Mouse (Mus musculus): ENCODE data around the gene Trmt61a. TPM values are rescaled to one million over a fixed set of nuclear protein-coding genes. Genes with fewer than 3 reads are reported as not detected.

The Trmt61a gene
- polyA plus RNA-seq, 1 experiment from 2014 or later = 11.6 TPM

- Histone ChIP-seq H3K4me1 (ENCODE audit: insufficient read depth, low read length) (peaks cover 36% of the 10 kb centered on the region), H3K4me2 (replicated peaks; ENCODE audit: low read depth, low read length) (peak overlapping the region; percentile 21; the same call in 1 of the 2 replicates), H3K4me3 (ENCODE audit: low read length) (no peak overlapping the region), H3K27ac (ENCODE audit: low read length) (peak overlapping the region; percentile 86), H3K27me3 (ENCODE audit: insufficient read depth, low read length) (no peaks in the 10 kb centered on the region), H3K9me3 (ENCODE audit: low read length) (no peaks in the 10 kb centered on the region), H3K36me3 (ENCODE audit: insufficient read depth, low read length) (peaks cover 10% of the 10 kb centered on the region), H3K9ac (replicated peaks; ENCODE audit: low read length) (no peak overlapping the region)
- 22% methylated on average over 6 of the region's 6 CpGs for WGBS
- peak; percentile 79 for ATAC-seq (ENCODE audit: low FRiP score, low TSS enrichment)
These were observed 13.7 kb upstream of the Trmt61a start for GRCm38 (mm10) chr12:111664144-111664634.

GRCm38 (mm10) chr12:111665041-111665880 is 12.6 kb upstream of the Trmt61a start:
- H3K4me2 ChIP-seq (replicated peaks; ENCODE audit: low read depth, low read length) = no peak overlapping the region
- no peak for ATAC-seq (ENCODE audit: low FRiP score, low TSS enrichment)
- no peaks in the 10 kb centered on the region for H3K9me3 ChIP-seq (ENCODE audit: low read length)
- no peak overlapping the region for H3K4me3 ChIP-seq (ENCODE audit: low read length)
- peaks cover 3% of the 10 kb centered on the region for H3K27me3 ChIP-seq (ENCODE audit: insufficient read depth, low read length)
- 82% methylated on average over 13 of the region's 13 CpGs for WGBS
- no peak overlapping the region for H3K27ac ChIP-seq (ENCODE audit: low read length)
- H3K9ac ChIP-seq (replicated peaks; ENCODE audit: low read length) = no peak overlapping the region
- peaks cover 9% of the 10 kb centered on the region for H3K36me3 ChIP-seq (ENCODE audit: insufficient read depth, low read length)
- H3K4me1 ChIP-seq (ENCODE audit: insufficient read depth, low read length) = peaks cover 47% of the 10 kb centered on the region

GRCm38 (mm10) chr12:111666380-111666779 is 11.5 kb upstream of the Trmt61a start:
- Histone ChIP-seq H3K27me3 (ENCODE audit: insufficient read depth, low read length) (peaks cover 13% of the 10 kb centered on the region), H3K36me3 (ENCODE audit: insufficient read depth, low read length) (peaks cover 5% of the 10 kb centered on the region; the same call in 1 of the 2 replicates), H3K4me1 (ENCODE audit: insufficient read depth, low read length) (peaks cover 58% of the 10 kb centered on the region), H3K9ac (replicated peaks; ENCODE audit: low read length) (no peak overlapping the region), H3K4me3 (ENCODE audit: low read length) (no peak overlapping the region), H3K27ac (ENCODE audit: low read length) (no peak overlapping the region), H3K4me2 (replicated peaks; ENCODE audit: low read depth, low read length) (no peak overlapping the region), H3K9me3 (ENCODE audit: low read length) (no peaks in the 10 kb centered on the region)
- WGBS = 75% methylated on average over 13 of the region's 13 CpGs
- no peak for ATAC-seq (ENCODE audit: low FRiP score, low TSS enrichment)

GRCm38 (mm10) chr12:111667421-111667820 is 10.5 kb upstream of the Trmt61a start:
- Histone ChIP-seq H3K9ac (replicated peaks; ENCODE audit: low read length) (no peak overlapping the region), H3K9me3 (ENCODE audit: low read length) (no peaks in the 10 kb centered on the region), H3K4me2 (replicated peaks; ENCODE audit: low read depth, low read length) (no peak overlapping the region), H3K4me1 (ENCODE audit: insufficient read depth, low read length) (peaks cover 68% of the 10 kb centered on the region), H3K27me3 (ENCODE audit: insufficient read depth, low read length) (peaks cover 21% of the 10 kb centered on the region), H3K4me3 (ENCODE audit: low read length) (no peak overlapping the region), H3K36me3 (ENCODE audit: insufficient read depth, low read length) (no peaks in the 10 kb centered on the region), H3K27ac (ENCODE audit: low read length) (no peak overlapping the region)
- 89% methylated on average over 5 of the region's 5 CpGs for WGBS
- ATAC-seq (ENCODE audit: low FRiP score, low TSS enrichment) = no peak

GRCm38 (mm10) chr12:111668457-111668912 is 9.4 kb upstream of the Trmt61a start:
- H3K9me3 ChIP-seq (ENCODE audit: low read length) = no peaks in the 10 kb centered on the region
- peaks cover 32% of the 10 kb centered on the region for H3K27me3 ChIP-seq (ENCODE audit: insufficient read depth, low read length)
- H3K4me1 ChIP-seq (ENCODE audit: insufficient read depth, low read length) = peaks cover 65% of the 10 kb centered on the region
- no peaks in the 10 kb centered on the region for H3K36me3 ChIP-seq (ENCODE audit: insufficient read depth, low read length)
- H3K4me2 ChIP-seq (replicated peaks; ENCODE audit: low read depth, low read length) = peak overlapping the region; percentile 57
- ATAC-seq (ENCODE audit: low FRiP score, low TSS enrichment) = peak; percentile 55
- H3K9ac ChIP-seq (replicated peaks; ENCODE audit: low read length) = peak overlapping the region; percentile 66
- H3K27ac ChIP-seq (ENCODE audit: low read length) = peak overlapping the region; percentile 93
- under 1% methylated on average over 8 of the region's 8 CpGs for WGBS
- peak overlapping the region; percentile 32 for H3K4me3 ChIP-seq (ENCODE audit: low read length)

GRCm38 (mm10) chr12:111669000-111669788 is 8.7 kb upstream of the Trmt61a start:
- 55% methylated on average over 23 of the region's 23 CpGs for WGBS
- peak; percentile 11; the same call in 1 of the 2 replicates for ATAC-seq (ENCODE audit: low FRiP score, low TSS enrichment)
- Histone ChIP-seq H3K27me3 (ENCODE audit: insufficient read depth, low read length) (peaks cover 39% of the 10 kb centered on the region), H3K36me3 (ENCODE audit: insufficient read depth, low read length) (no peaks in the 10 kb centered on the region), H3K4me3 (ENCODE audit: low read length) (no peak overlapping the region), H3K9ac (replicated peaks; ENCODE audit: low read length) (peak overlapping the region; percentile 66), H3K27ac (ENCODE audit: low read length) (peak overlapping the region; percentile 93), H3K4me1 (ENCODE audit: insufficient read depth, low read length) (peaks cover 58% of the 10 kb centered on the region), H3K4me2 (replicated peaks; ENCODE audit: low read depth, low read length) (peak overlapping the region; percentile 57), H3K9me3 (ENCODE audit: low read length) (no peaks in the 10 kb centered on the region)

GRCm38 (mm10) chr12:111669961-111670360 is 7.9 kb upstream of the Trmt61a start:
- H3K4me3 ChIP-seq (ENCODE audit: low read length) = peak overlapping the region; percentile 59; the same call in 1 of the 2 replicates
- WGBS = 65% methylated on average over 8 of the region's 8 CpGs

GRCm38 (mm10) chr12:111670371-111670971 is 7.4 kb upstream of the Trmt61a start:
- Histone ChIP-seq H3K27me3 (ENCODE audit: insufficient read depth, low read length) (peaks cover 39% of the 10 kb centered on the region), H3K9me3 (ENCODE audit: low read length) (no peaks in the 10 kb centered on the region), H3K4me1 (ENCODE audit: insufficient read depth, low read length) (peaks cover 47% of the 10 kb centered on the region), H3K27ac (ENCODE audit: low read length) (no peak overlapping the region), H3K4me3 (ENCODE audit: low read length) (peak overlapping the region; percentile 59), H3K4me2 (replicated peaks; ENCODE audit: low read depth, low read length) (peak overlapping the region; percentile 91), H3K9ac (replicated peaks; ENCODE audit: low read length) (no peak overlapping the region; the same call in 1 of the 2 replicates), H3K36me3 (ENCODE audit: insufficient read depth, low read length) (no peaks in the 10 kb centered on the region)
- ATAC-seq (ENCODE audit: low FRiP score, low TSS enrichment) = no peak
- 13% methylated on average over 29 of the region's 29 CpGs for WGBS

More at GRCm38 (mm10) chr12:111669961-111670360, 7.9 kb upstream of the Trmt61a start:
- H3K9ac ChIP-seq (replicated peaks; ENCODE audit: low read length) = no peak overlapping the region
- no peak overlapping the region for H3K4me2 ChIP-seq (replicated peaks; ENCODE audit: low read depth, low read length)
- H3K27me3 ChIP-seq (ENCODE audit: insufficient read depth, low read length) = peaks cover 39% of the 10 kb centered on the region
- no peaks in the 10 kb centered on the region for H3K9me3 ChIP-seq (ENCODE audit: low read length)
- H3K27ac ChIP-seq (ENCODE audit: low read length) = no peak overlapping the region
- H3K36me3 ChIP-seq (ENCODE audit: insufficient read depth, low read length) = no peaks in the 10 kb centered on the region
- no peak for ATAC-seq (ENCODE audit: low FRiP score, low TSS enrichment)
- H3K4me1 ChIP-seq (ENCODE audit: insufficient read depth, low read length) = peaks cover 52% of the 10 kb centered on the region

GRCm38 (mm10) chr12:111670976-111671375 is 6.9 kb upstream of the Trmt61a start:
- Histone ChIP-seq H3K9ac (replicated peaks; ENCODE audit: low read length) (peak overlapping the region; percentile 59), H3K4me1 (ENCODE audit: insufficient read depth, low read length) (peaks cover 47% of the 10 kb centered on the region), H3K9me3 (ENCODE audit: low read length) (no peaks in the 10 kb centered on the region), H3K27me3 (ENCODE audit: insufficient read depth, low read length) (peaks cover 39% of the 10 kb centered on the region), H3K4me2 (replicated peaks; ENCODE audit: low read depth, low read length) (peak overlapping the region; percentile 91), H3K4me3 (ENCODE audit: low read length) (peak overlapping the region; percentile 59), H3K27ac (ENCODE audit: low read length) (no peak overlapping the region), H3K36me3 (ENCODE audit: insufficient read depth, low read length) (no peaks in the 10 kb centered on the region)
- 5% methylated on average over 35 of the region's 35 CpGs for WGBS
- ATAC-seq (ENCODE audit: low FRiP score, low TSS enrichment) = no peak

All from kidney, embryonic 16.5 days (tissue).